Mouse (Mus musculus): ENCODE measurements at regions not wholly inside any gene's neighbourhood (a gene's known extent, or its start where the extent isn't known, plus 50 kb on each side); places are given as distances from the start of the nearest gene placed in this dataset.
A peak's percentile ranks its signal among the peaks of the same experiment; 100 is the strongest.

DNA sequence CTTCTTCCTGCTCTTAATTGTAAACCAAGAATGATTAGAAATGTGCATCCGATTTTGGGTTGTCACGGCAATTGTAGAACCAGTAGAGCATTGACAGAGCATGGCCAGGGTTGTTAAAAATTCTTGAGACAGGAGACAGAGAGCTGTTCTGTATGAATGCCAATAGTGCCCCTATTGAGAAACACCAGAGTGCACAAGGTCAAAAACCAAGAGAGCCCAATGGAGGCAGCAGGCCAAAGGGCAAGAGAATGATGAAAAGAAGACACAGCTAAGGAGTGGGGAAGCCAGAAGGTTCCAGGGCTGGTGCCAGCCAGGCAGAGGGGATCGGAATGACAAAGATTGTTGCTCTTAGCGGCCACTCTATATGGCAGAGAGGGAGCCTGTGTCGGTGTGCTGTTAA, 72.8 kb downstream of the Gm5426 start:
- no peak overlapping the region for H3K27ac ChIP-seq (ENCODE audit: low read depth, low read length)
- H3K4me2 ChIP-seq (replicated peaks; ENCODE audit: low read depth), result no peak overlapping the region
- H3K27me3 ChIP-seq (replicated peaks; ENCODE audit: control insufficient read depth, insufficient read depth, low read length), result no peaks in the 10 kb centered on the region
- H3K36me3 ChIP-seq (ENCODE audit: control insufficient read depth, insufficient read depth), result no peaks in the 10 kb centered on the region
- no peaks in the 10 kb centered on the region for H3K4me1 ChIP-seq (replicated peaks; ENCODE audit: control insufficient read depth, insufficient read depth, low read length)
- H3K4me3 ChIP-seq (ENCODE audit: low read depth, low read length), result no peak overlapping the region
- H3K9ac ChIP-seq (ENCODE audit: low read depth, low read length), result no peak overlapping the region
- WGBS, result 90% methylated on average over 5 of the region's 5 CpGs
- TF ChIP-seq CTCF (IDR thresholded peaks at IDR 0.05; ENCODE audit: low read depth), result no peak
- no peaks in the 10 kb centered on the region for H3K9me3 ChIP-seq (ENCODE audit: control insufficient read depth)
- ATAC-seq, result no peak

DNA sequence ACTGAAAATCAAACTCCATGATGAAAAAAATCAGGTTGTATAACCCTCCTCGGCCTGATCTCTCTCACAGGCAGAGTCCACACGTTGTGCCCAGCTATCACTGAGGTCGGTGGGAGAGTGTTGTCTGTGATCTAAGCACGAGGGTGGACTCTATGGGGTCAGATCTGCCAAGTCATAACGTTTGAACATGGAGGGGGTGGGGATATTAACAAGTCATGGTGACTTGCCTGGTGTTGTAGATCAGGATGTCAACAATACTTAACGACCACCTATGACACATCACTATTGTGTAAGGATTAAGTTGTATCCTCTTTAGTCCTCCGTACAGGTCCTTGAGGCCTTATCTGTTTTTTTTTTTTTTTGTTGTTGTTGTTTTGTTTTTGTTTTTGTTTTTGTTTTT, 74.8 kb downstream of the Gm5426 start:
- no peak overlapping the region for H3K27ac ChIP-seq (ENCODE audit: low read depth, low read length)
- no peaks in the 10 kb centered on the region for H3K27me3 ChIP-seq (replicated peaks; ENCODE audit: control insufficient read depth, insufficient read depth, low read length)
- 76% methylated on average over 7 of the region's 7 CpGs for WGBS
- no peak for ATAC-seq
- TF ChIP-seq CTCF (IDR thresholded peaks at IDR 0.05; ENCODE audit: low read depth), result no peak
- H3K4me2 ChIP-seq (replicated peaks; ENCODE audit: low read depth), result no peak overlapping the region
- H3K4me1 ChIP-seq (replicated peaks; ENCODE audit: control insufficient read depth, insufficient read depth, low read length), result no peaks in the 10 kb centered on the region
- H3K9ac ChIP-seq (ENCODE audit: low read depth, low read length), result no peak overlapping the region
- no peaks in the 10 kb centered on the region for H3K9me3 ChIP-seq (ENCODE audit: control insufficient read depth)
- H3K4me3 ChIP-seq (ENCODE audit: low read depth, low read length), result no peak overlapping the region
- H3K36me3 ChIP-seq (ENCODE audit: control insufficient read depth, insufficient read depth), result no peaks in the 10 kb centered on the region

DNA sequence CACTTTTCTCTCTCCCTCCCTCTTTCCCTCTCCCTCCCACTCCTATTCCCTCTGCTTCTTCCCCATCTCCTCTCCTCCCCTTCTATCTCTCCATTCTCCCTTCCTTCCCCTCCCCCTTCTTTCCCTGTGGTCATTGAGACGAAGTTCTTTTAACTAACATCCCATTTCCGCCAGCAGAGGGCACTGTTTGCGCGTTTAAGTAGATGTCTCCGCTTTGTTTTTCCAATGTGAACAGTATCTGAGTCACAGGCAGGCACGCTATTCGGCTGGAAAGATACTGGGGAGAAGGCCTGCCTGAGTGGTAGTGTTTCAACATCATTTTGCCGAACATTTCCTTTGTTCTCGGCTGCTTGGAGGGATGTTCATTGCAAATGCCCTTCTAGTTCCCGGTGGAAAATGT, 77.5 kb downstream of the Gm5426 start:
- H3K4me1 ChIP-seq (replicated peaks; ENCODE audit: control insufficient read depth, insufficient read depth, low read length), result no peaks in the 10 kb centered on the region
- no peak overlapping the region for H3K27ac ChIP-seq (ENCODE audit: low read depth, low read length)
- TF ChIP-seq CTCF (IDR thresholded peaks at IDR 0.05; ENCODE audit: low read depth), result peak; percentile 89
- no peaks in the 10 kb centered on the region for H3K36me3 ChIP-seq (ENCODE audit: control insufficient read depth, insufficient read depth)
- H3K4me2 ChIP-seq (replicated peaks; ENCODE audit: low read depth), result no peak overlapping the region
- ATAC-seq, result peak; percentile 73
- H3K4me3 ChIP-seq (ENCODE audit: low read depth, low read length), result no peak overlapping the region
- H3K9me3 ChIP-seq (ENCODE audit: control insufficient read depth), result no peaks in the 10 kb centered on the region
- H3K9ac ChIP-seq (ENCODE audit: low read depth, low read length), result no peak overlapping the region
- no peaks in the 10 kb centered on the region for H3K27me3 ChIP-seq (replicated peaks; ENCODE audit: control insufficient read depth, insufficient read depth, low read length)
- WGBS, result 2% methylated on average over 10 of the region's 10 CpGs

DNA sequence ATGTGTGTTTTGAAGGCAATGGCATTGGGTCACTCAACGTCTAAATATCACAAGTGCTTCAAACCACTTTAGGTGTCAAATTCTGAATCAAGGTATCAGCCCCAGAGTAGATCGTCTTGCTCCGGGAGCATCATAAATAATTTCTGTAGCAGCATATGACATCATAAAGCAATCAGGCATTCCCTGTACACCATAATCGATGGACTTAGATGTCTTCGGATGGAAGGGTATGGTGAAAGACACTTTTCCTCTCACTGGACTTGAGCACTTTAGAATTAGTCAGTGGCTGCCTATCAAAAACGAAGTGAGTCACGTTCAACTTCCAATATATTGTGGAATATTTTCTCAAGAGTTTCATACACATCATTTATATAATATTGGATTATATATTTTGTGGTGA, 77.9 kb downstream of the Gm5426 start:
- Histone ChIP-seq H3K9me3 (ENCODE audit: control insufficient read depth) (no peaks in the 10 kb centered on the region), H3K9ac (ENCODE audit: low read depth, low read length) (no peak overlapping the region), H3K4me1 (replicated peaks; ENCODE audit: control insufficient read depth, insufficient read depth, low read length) (no peaks in the 10 kb centered on the region), H3K4me2 (replicated peaks; ENCODE audit: low read depth) (no peak overlapping the region), H3K27ac (ENCODE audit: low read depth, low read length) (no peak overlapping the region), H3K4me3 (ENCODE audit: low read depth, low read length) (no peak overlapping the region), H3K27me3 (replicated peaks; ENCODE audit: control insufficient read depth, insufficient read depth, low read length) (no peaks in the 10 kb centered on the region), H3K36me3 (ENCODE audit: control insufficient read depth, insufficient read depth) (no peaks in the 10 kb centered on the region)
- peak; percentile 16; the same call in 1 of the 2 replicates for ATAC-seq
- TF ChIP-seq CTCF (IDR thresholded peaks at IDR 0.05; ENCODE audit: low read depth), result no peak
- 54% methylated on average over 7 of the region's 7 CpGs for WGBS

DNA sequence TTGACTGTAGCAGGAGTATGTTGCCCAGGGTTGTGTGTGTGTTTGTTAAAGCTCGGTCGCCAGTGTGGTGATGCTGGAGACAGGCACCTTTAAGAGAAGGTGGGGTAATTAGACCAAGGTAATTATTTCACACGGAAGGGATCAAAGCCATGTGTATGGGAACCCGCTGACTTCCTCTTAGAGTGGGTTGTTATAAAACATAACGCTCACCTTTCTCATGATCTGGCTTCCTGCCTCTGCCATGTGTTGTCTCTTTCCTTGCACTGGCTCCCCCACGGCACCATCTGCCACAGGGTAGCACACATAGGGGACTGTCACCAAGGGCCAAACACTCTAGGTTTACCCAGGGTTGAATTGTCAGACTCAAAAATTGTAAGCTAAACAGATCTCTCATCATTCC, 78.5 kb downstream of the Gm5426 start:
- WGBS, result 67% methylated on average over 6 of the region's 6 CpGs
- Histone ChIP-seq H3K36me3 (ENCODE audit: control insufficient read depth, insufficient read depth) (no peaks in the 10 kb centered on the region), H3K9me3 (ENCODE audit: control insufficient read depth) (no peaks in the 10 kb centered on the region), H3K4me2 (replicated peaks; ENCODE audit: low read depth) (no peak overlapping the region), H3K27me3 (replicated peaks; ENCODE audit: control insufficient read depth, insufficient read depth, low read length) (no peaks in the 10 kb centered on the region), H3K4me3 (ENCODE audit: low read depth, low read length) (no peak overlapping the region), H3K4me1 (replicated peaks; ENCODE audit: control insufficient read depth, insufficient read depth, low read length) (no peaks in the 10 kb centered on the region), H3K27ac (ENCODE audit: low read depth, low read length) (no peak overlapping the region), H3K9ac (ENCODE audit: low read depth, low read length) (no peak overlapping the region)
- no peak for TF ChIP-seq CTCF (IDR thresholded peaks at IDR 0.05; ENCODE audit: low read depth)
- ATAC-seq, result no peak

DNA sequence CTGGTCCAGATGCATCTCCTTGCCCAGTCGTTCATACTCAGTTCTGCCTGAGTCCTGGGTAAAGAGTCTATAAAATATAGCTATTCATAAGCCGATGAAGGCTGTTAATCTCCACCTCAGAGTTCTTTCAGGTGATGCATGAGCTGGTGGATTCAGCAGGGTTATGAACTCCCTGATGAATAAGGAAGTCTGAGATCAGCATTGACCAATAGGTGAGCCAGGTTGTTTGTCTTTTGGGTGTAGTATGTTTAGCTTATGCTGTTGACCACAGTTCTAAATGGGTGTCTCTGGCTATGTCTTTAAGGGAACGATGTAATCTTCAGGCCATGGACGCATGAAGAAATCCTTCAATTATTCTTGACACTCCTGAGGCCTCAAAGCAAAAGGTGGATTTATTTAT, 84.3 kb downstream of the Gm5426 start:
- H3K36me3 ChIP-seq (ENCODE audit: control insufficient read depth, insufficient read depth), result no peaks in the 10 kb centered on the region
- H3K9ac ChIP-seq (ENCODE audit: low read depth, low read length), result no peak overlapping the region
- no peak overlapping the region for H3K27ac ChIP-seq (ENCODE audit: low read depth, low read length)
- no peaks in the 10 kb centered on the region for H3K4me1 ChIP-seq (replicated peaks; ENCODE audit: control insufficient read depth, insufficient read depth, low read length)
- H3K4me3 ChIP-seq (ENCODE audit: low read depth, low read length), result no peak overlapping the region
- no peak overlapping the region for H3K4me2 ChIP-seq (replicated peaks; ENCODE audit: low read depth)
- H3K27me3 ChIP-seq (replicated peaks; ENCODE audit: control insufficient read depth, insufficient read depth, low read length), result no peaks in the 10 kb centered on the region
- no peaks in the 10 kb centered on the region for H3K9me3 ChIP-seq (ENCODE audit: control insufficient read depth)
- ATAC-seq, result no peak; the same call in 1 of the 2 replicates
- TF ChIP-seq CTCF (IDR thresholded peaks at IDR 0.05; ENCODE audit: low read depth), result no peak
- 78% methylated on average over 4 of the region's 4 CpGs for WGBS

DNA sequence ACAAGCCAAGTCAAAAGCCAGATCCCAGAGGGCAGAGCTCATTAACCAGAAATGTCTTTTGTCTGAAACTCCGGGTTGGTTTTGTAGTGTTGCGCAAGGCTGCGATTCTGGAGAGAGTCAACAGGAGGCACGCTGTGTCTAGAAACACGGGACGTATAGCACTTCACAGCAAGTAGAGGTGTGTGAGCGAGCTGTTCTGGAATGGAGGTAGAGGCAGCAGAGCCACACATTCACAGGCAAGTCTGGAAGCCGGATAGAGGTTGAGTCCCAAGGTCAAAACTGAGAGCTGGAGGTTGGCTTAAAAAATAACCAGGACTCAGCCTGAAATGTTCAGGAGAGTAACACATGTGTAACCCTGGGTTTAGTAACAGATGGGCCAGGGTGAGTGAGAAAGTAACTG, 94.0 kb downstream of the Gm5426 start:
- no peaks in the 10 kb centered on the region for H3K4me1 ChIP-seq (replicated peaks; ENCODE audit: control insufficient read depth, insufficient read depth, low read length)
- H3K27me3 ChIP-seq (replicated peaks; ENCODE audit: control insufficient read depth, insufficient read depth, low read length), result no peaks in the 10 kb centered on the region
- no peak overlapping the region for H3K4me3 ChIP-seq (ENCODE audit: low read depth, low read length)
- peak; percentile 48; the same call in 1 of the 2 replicates for ATAC-seq
- no peak overlapping the region for H3K4me2 ChIP-seq (replicated peaks; ENCODE audit: low read depth)
- peak; percentile 76 for TF ChIP-seq CTCF (IDR thresholded peaks at IDR 0.05; ENCODE audit: low read depth)
- no peak overlapping the region for H3K27ac ChIP-seq (ENCODE audit: low read depth, low read length)
- no peaks in the 10 kb centered on the region for H3K9me3 ChIP-seq (ENCODE audit: control insufficient read depth)
- H3K9ac ChIP-seq (ENCODE audit: low read depth, low read length), result no peak overlapping the region
- WGBS, result 58% methylated on average over 8 of the region's 8 CpGs
- no peaks in the 10 kb centered on the region for H3K36me3 ChIP-seq (ENCODE audit: control insufficient read depth, insufficient read depth)
